Mouse (Mus musculus) testis, adult 2 months (tissue): ENCODE results near the gene Tmem202.

ENCODE experiments used
- CTCF ChIP-seq: fragments of 200-500 bp; IDR thresholded peaks from 2 replicates; pipeline ENCODE4 v1.5.1; 2012; ENCODE audit warnings: low read depth, mild to moderate bottlenecking, inconsistent platforms, low read length, moderate library complexity; ENCODE audit not compliant: control insufficient read depth, insufficient read depth, insufficient replicate concordance
- POLR2A ChIP-seq: fragments of 200-500 bp; IDR thresholded peaks from 2 replicates; pipeline ENCODE4 v1.6.1; 2012; ENCODE audit warnings: low read depth, mild to moderate bottlenecking, inconsistent platforms, low read length, moderate library complexity; ENCODE audit not compliant: control insufficient read depth

GRCm38 (mm10) chr9:59485511-59486075 is 54.1 kb downstream of the Tmem202 start:
- TF ChIP-seq POLR2A (no peak; the same call in 1 of the 2 replicates), CTCF (no peak)
